Comparison of ENCODE assay signal across 22 mouse cellular contexts in genomic region chr1:80335726-80336368, GRCm38 (mm10). TPM values are rescaled to one million over a fixed set of nuclear protein-coding genes. Genes with fewer than 3 reads are reported as not detected.
A peak's percentile ranks its signal among the peaks of the same experiment; 100 is the strongest.
DNase-seq lines count a peak whose midpoint lies in the region; TF ChIP-seq lines count a peak whose summit lies in the region.
"Had no signal": no experiment of that assay in that cellular context is flagged by ENCODE, and none has a peak within 500 bp of the region (broad histone marks: within the 10 kb centered on the region; RNA-seq: fewer than 3 reads in every experiment).

No protein-coding gene starts in this region.

- H3K36me3 ChIP-seq in kidney, adult 2 months (ENCODE audit: control insufficient read depth, insufficient read depth, low read length) = no peaks in the 10 kb centered on the region
- H3K36me3 ChIP-seq in MEL (ENCODE audit: control insufficient read depth in 1 of 2, insufficient read depth in 2 of 2, low read length in 2 of 2) = peaks cover 0 to 46% of the 10 kb centered on the region in 2 experiments
- H3K36me3 ChIP-seq: forebrain, embryonic 10.5 days; intestine, embryonic 15.5 days; liver, embryonic 13.5 days; neural tube, embryonic 13.5 days had no signal

- H3K9me3 ChIP-seq in MEL (replicated peaks; ENCODE audit: insufficient read depth, low read length) = no peaks in the 10 kb centered on the region
- H3K9me3 ChIP-seq: forebrain, embryonic 10.5 days; G1E; intestine, embryonic 15.5 days; liver, embryonic 13.5 days; neural tube, embryonic 13.5 days had no signal

- peaks cover 19% of the 10 kb centered on the region for H3K4me1 ChIP-seq in kidney, adult 2 months (ENCODE audit: control insufficient read depth, insufficient read depth, low read length)
- H3K4me1 ChIP-seq in MEL (ENCODE audit: control insufficient read depth in 1 of 2, insufficient read depth in 2 of 2, low read length in 2 of 2) = peaks cover 12 to 28% of the 10 kb centered on the region in 2 experiments; a peak in 3 of 4 replicates

- TF ChIP-seq CTCF in kidney, adult 2 months (conservative IDR thresholded peaks at IDR 0.05; ENCODE audit: insufficient read depth, insufficient read length, low read depth, low read length) = no peak
- no peak for TF ChIP-seq CTCF in MEL (IDR thresholded peaks at IDR 0.05 in 2 of 3, conservative IDR thresholded peaks at IDR 0.05 in 1 of 3; ENCODE audit: control insufficient read depth in 1 of 3, insufficient read depth in 1 of 3, low read depth in 2 of 3, low read length in 3 of 3, poor library complexity in 1 of 3, severe bottlenecking in 1 of 3)

- WGBS in kidney, adult 2 months = 41% methylated on average over 1 of the region's 1 CpGs

- DNase-seq in cerebellum, adult 18-20 months = peak; percentile 39 to 42
- no peak for DNase-seq in cerebellum, adult 9-10 months
- peak; percentile 52 for DNase-seq in kidney, adult 2 months
- DNase-seq in kidney, postnatal 4 days = no peak
- DNase-seq in MEL (ENCODE audit: low read depth, low spot score) = no peak
- peak; percentile 32 to 62 for DNase-seq in cerebellum, postnatal 25 days
- no peak for DNase-seq in spleen, postnatal 10 days (ENCODE audit: low spot score in 2 of 2)
- DNase-seq in layer of hippocampus, adult 9-11 months = no peak
- DNase-seq: adrenal gland, adult 2 months; heart, adult 11 months; liver, embryonic 13.5 days; lung, adult 2 months; lung, postnatal 14 days; midbrain, embryonic 14.5 days; thymus, adult 2 months; thymus, postnatal 4 days had no signal

- no peak overlapping the region for H3K9ac ChIP-seq in MEL (ENCODE audit: control insufficient read depth, low read depth, low read length, poor library complexity, severe bottlenecking)
- H3K9ac ChIP-seq: intestine, embryonic 15.5 days; liver, embryonic 13.5 days; neural tube, embryonic 13.5 days had no signal

- no peak for TF ChIP-seq POLR2A in kidney, adult 2 months (IDR thresholded peaks at IDR 0.05; ENCODE audit: low read depth, low read length)
- TF ChIP-seq POLR2A in MEL (IDR thresholded peaks at IDR 0.05; ENCODE audit: control insufficient read depth in 1 of 2, insufficient read depth in 1 of 2, low read depth in 1 of 2, low read length in 2 of 2, poor library complexity in 1 of 2) = no peak

- no peak overlapping the region for H3K27ac ChIP-seq in kidney, adult 2 months (ENCODE audit: insufficient read depth, low read depth, low read length)
- no peak overlapping the region for H3K27ac ChIP-seq in MEL (ENCODE audit: control insufficient read depth, low read depth, low read length)
- H3K27ac ChIP-seq: forebrain, embryonic 10.5 days; intestine, embryonic 15.5 days; left cerebral cortex, adult 2 months; liver, embryonic 13.5 days; neural tube, embryonic 13.5 days; stomach, postnatal 0 days had no signal

- no peak for TF ChIP-seq RAD21 in MEL (IDR thresholded peaks at IDR 0.05; ENCODE audit: low read depth, low read length)

- H3K4me3 ChIP-seq in kidney, adult 2 months (ENCODE audit: insufficient read depth, low read depth, low read length) = no peak overlapping the region
- no peak overlapping the region for H3K4me3 ChIP-seq in MEL (ENCODE audit: control insufficient read depth in 1 of 2, insufficient read depth in 1 of 2, low read depth in 2 of 2, low read length in 2 of 2)
- H3K4me3 ChIP-seq: forebrain, embryonic 10.5 days; intestine, embryonic 15.5 days; left cerebral cortex, adult 2 months; liver, embryonic 13.5 days; neural tube, embryonic 13.5 days had no signal

- H3K79me2 ChIP-seq in MEL (ENCODE audit: control insufficient read depth, insufficient read depth, low read length, poor library complexity) = peaks cover 66% of the 10 kb centered on the region

- no peak for TF ChIP-seq EP300 in MEL (IDR thresholded peaks at IDR 0.05; ENCODE audit: low read depth in 1 of 2, low read length in 2 of 2)

- no peaks in the 10 kb centered on the region for H3K27me3 ChIP-seq in kidney, adult 2 months (replicated peaks; ENCODE audit: control insufficient read depth, insufficient read depth, low read length)
- no peaks in the 10 kb centered on the region for H3K27me3 ChIP-seq in MEL (ENCODE audit: control insufficient read depth in 1 of 2, insufficient read depth in 2 of 2, low read length in 2 of 2)
- H3K27me3 ChIP-seq: intestine, embryonic 15.5 days; liver, embryonic 13.5 days; neural tube, embryonic 13.5 days had no signal

TF ChIP-seq in MEL, 35 proteins besides CTCF, POLR2A, EP300 and RAD21:
- TF ChIP-seq MAFK (IDR thresholded peaks at IDR 0.05; ENCODE audit: borderline replicate concordance, low read depth, low read length) (peak; percentile 73; the same call in 1 of the 2 replicates), TCF12 (IDR thresholded peaks at IDR 0.05; ENCODE audit: low read depth, low read length) (no peak), MYB (IDR thresholded peaks at IDR 0.05; ENCODE audit: low read depth, low read length) (no peak), SIN3A (IDR thresholded peaks at IDR 0.05; ENCODE audit: low read length) (no peak), TAL1 (IDR thresholded peaks at IDR 0.05; ENCODE audit: low read length) (no peak), MXI1 (IDR thresholded peaks at IDR 0.05; ENCODE audit: low read depth, low read length) (no peak), POLR2AphosphoS5 (IDR thresholded peaks at IDR 0.05; ENCODE audit: borderline replicate concordance, low read depth, low read length) (no peak)
TF ChIP-seq in MEL: peak in this region for 1.

RNA-seq across cellular contexts. Expression of gene Cul3, which starts 4.4 kb away (rescaled TPM):
- 15.8 and 23.9 TPM in 2 replicates for polyA plus RNA-seq in kidney, adult 2 months (2012; rRNA removed)
- 68.2 and 75.8 TPM in 2 replicates for total RNA-seq in MEL (2012; rRNA removed)
- polyA plus RNA-seq in MEL (2012; ENCODE audit: insufficient read depth in 1 of 2, insufficient read length in 2 of 2, low read depth in 1 of 2, low replicate concordance in 2 of 2, missing spikeins in 1 of 2) = 1,000 to 10,000 TPM in 1 of 2 experiments, 10 to 100 TPM in 1; 90.9 to 1,559 TPM

Comparison
In these comparisons a context has a peak if more than half of its experiments do, and no peak if none do; other contexts are left out.
1. DNase-seq: peak in cerebellum, adult 18-20 months (2 of 2), kidney, adult 2 months (single experiment) and cerebellum, postnatal 25 days (2 of 2); none in cerebellum, adult 9-10 months (single experiment), kidney, postnatal 4 days (0 of 2), MEL (single experiment), spleen, postnatal 10 days (0 of 2) and layer of hippocampus, adult 9-11 months (single experiment).